ENCODE assay signal across 8 mouse cellular contexts in the genomic region with DNA sequence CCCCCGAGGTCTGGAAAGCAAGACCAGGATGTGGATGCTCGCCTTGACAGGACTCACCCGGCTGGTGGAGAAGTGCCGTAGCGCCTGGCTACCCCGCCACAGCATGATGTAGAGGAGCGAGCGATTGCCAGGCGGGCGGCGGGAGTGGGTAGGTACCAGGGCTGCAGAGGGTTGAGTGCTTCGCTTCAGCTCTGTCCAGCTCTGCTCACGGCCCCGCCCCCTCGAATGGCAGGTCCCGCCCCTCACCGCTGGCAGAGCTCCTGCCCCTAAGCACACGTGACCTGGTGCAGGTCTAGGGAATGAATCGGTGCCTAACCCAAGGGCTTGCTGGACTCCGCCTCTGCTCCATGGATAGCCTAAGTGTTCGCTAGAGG. TPM values are rescaled to one million over a fixed set of nuclear protein-coding genes. Genes with fewer than 3 reads are reported as not detected.
DNase-seq lines count a peak whose midpoint lies in the region; ATAC-seq lines count a peak whose summit lies in the region.

A gene (minus strand): TSS at position 231 of the 374 bp plus-strand sequence.

- peaks cover 21% of the 10 kb centered on the region for H3K4me1 ChIP-seq in hindbrain, embryonic 13.5 days (replicated peaks)

- ATAC-seq in hindbrain, embryonic 13.5 days (ENCODE audit: low FRiP score) = peak; percentile 97

- peak; percentile 18 for DNase-seq in T-cell, adult 2 months (ENCODE audit: low spot score)
- DNase-seq in cerebellum, postnatal 25 days = peak; percentile 84 to 91
- peak; percentile 8 to 12 for DNase-seq in frontal cortex, postnatal 25 days (ENCODE audit: low spot score in 2 of 2)
- DNase-seq in layer of hippocampus, postnatal 14 days (ENCODE audit: low spot score in 2 of 2) = peak; percentile 37 to 46
- peak; percentile 80 for DNase-seq in lung, postnatal 25 days (ENCODE audit: low spot score)
- DNase-seq in retina, postnatal 1 day = peak; percentile 90
- peak; percentile 42 for DNase-seq in urinary bladder, adult 2 months (ENCODE audit: low spot score)

- peak within 1 kb of the TSS; percentile 85 for H3K9ac ChIP-seq in hindbrain, embryonic 13.5 days

- H3K27me3 ChIP-seq in hindbrain, embryonic 13.5 days = peaks cover 5% of the 10 kb centered on the region; the same call in 1 of the 2 replicates

- under 1% methylated on average over 21 of the region's 21 CpGs for WGBS in hindbrain, embryonic 13.5 days

- H3K9me3 ChIP-seq in hindbrain, embryonic 13.5 days = no peaks in the 10 kb centered on the region

- H3K4me2 ChIP-seq in hindbrain, embryonic 13.5 days = peak within 1 kb of the TSS; percentile 67

- peak within 1 kb of the TSS; percentile 61 for H3K4me3 ChIP-seq in hindbrain, embryonic 13.5 days

- H3K27ac ChIP-seq in hindbrain, embryonic 13.5 days = peak within 1 kb of the TSS; percentile 92

- H3K36me3 ChIP-seq in hindbrain, embryonic 13.5 days = no peaks in the 10 kb centered on the region

RNA-seq across cellular contexts. Expression of the gene that starts here (rescaled TPM):
- 15.7 and 17.1 TPM in 2 replicates for polyA plus RNA-seq in hindbrain, embryonic 13.5 days (2015; fragmentation: Nextera tagmentation; extraction: Ambion mirVana)
- total RNA-seq in layer of hippocampus, postnatal 14 days (2021) = 1 to 10 TPM; 5.5 to 5.6 TPM
- 3.0 and 3.1 TPM in 2 replicates for polyA plus RNA-seq in urinary bladder, adult 2 months (2012; rRNA removed)

Comparison
In these comparisons a context has a peak if more than half of its experiments do, and no peak if none do; other contexts are left out.
1. Peak in every context shown above with its lines: DNase-seq, ATAC-seq, H3K4me3 ChIP-seq and H3K27ac ChIP-seq.
2. DNase-seq: peak in every context shown above with its lines; median percentile 90 in retina, postnatal 1 day; 88 in cerebellum, postnatal 25 days; 80 in lung, postnatal 25 days; 42 in urinary bladder, adult 2 months; 42 in layer of hippocampus, postnatal 14 days; 18 in T-cell, adult 2 months; 10 in frontal cortex, postnatal 25 days.